Mouse (Mus musculus): ENCODE measurements at regions not wholly inside any gene's neighbourhood (a gene's known extent, or its start where the extent isn't known, plus 50 kb on each side); places are given as distances from the start of the nearest gene placed in this dataset.

DNA sequence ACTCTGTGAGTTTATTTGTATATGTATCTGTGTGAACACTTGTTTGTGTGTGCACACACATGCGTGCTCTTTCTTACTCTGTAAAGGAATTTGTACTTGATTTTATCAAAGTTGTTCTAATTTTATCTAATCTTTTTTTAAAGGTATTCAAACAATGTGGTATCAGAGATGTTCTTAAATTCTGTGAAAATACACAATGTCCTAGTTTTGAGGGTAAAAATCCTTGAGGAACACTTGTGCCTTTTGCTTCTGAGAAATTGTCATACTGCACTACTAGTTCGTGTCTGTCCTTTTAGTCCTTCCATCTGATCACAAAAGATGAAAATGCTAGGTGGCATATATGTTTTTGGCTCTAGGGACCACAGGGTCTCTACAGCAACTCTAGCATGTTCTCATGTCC, 52.9 kb upstream of the Klf6 start:
- TF ChIP-seq CTCF (IDR thresholded peaks at IDR 0.05; ENCODE audit: extremely low read depth, insufficient read depth, low read length) (no peak), POLR2A (IDR thresholded peaks at IDR 0.05; ENCODE audit: extremely low read depth, insufficient read depth, low read length) (no peak)
